Mouse (Mus musculus): Measurements from ENCODE around the gene Pter.

Gene Pter

GRCm38 (mm10) chr2:12923804-12924591, at the start of gene Pter:
Gene Pter (plus strand): TSS chr2:12924041.
- DNase-seq (ENCODE audit: low spot score), result peak; percentile 54

- DNase-seq (ENCODE audit: low spot score), result no peak
These were observed 49.6 kb upstream of the Pter start for GRCm38 (mm10) chr2:12874232-12874631.

- no peak for DNase-seq (ENCODE audit: low spot score)
These were observed 44.3 kb upstream of the Pter start for GRCm38 (mm10) chr2:12879492-12879891.

GRCm38 (mm10) chr2:12881009-12881408, 42.8 kb upstream of the Pter start:
- no peak for DNase-seq (ENCODE audit: low spot score)

- DNase-seq (ENCODE audit: low spot score), result no peak
These were observed 40.4 kb upstream of the Pter start for GRCm38 (mm10) chr2:12883276-12883914.

- DNase-seq (ENCODE audit: low spot score), result no peak
These were observed 36.8 kb upstream of the Pter start for GRCm38 (mm10) chr2:12887015-12887414.

- DNase-seq (ENCODE audit: low spot score), result no peak
These were observed 18.1 kb upstream of the Pter start for GRCm38 (mm10) chr2:12905786-12906185.

GRCm38 (mm10) chr2:12925643-12926042, 1.8 kb downstream of the Pter start:
- DNase-seq (ENCODE audit: low spot score), result no peak

GRCm38 (mm10) chr2:12930338-12930737, 6.5 kb downstream of the Pter start:
- DNase-seq (ENCODE audit: low spot score), result no peak

GRCm38 (mm10) chr2:12933905-12934304, 10.1 kb downstream of the Pter start:
- no peak for DNase-seq (ENCODE audit: low spot score)

GRCm38 (mm10) chr2:12935286-12935685, 11.4 kb downstream of the Pter start:
- DNase-seq (ENCODE audit: low spot score), result no peak

GRCm38 (mm10) chr2:12937461-12938217, 13.8 kb downstream of the Pter start:
- DNase-seq (ENCODE audit: low spot score), result no peak

GRCm38 (mm10) chr2:12938641-12939040, 14.8 kb downstream of the Pter start:
- DNase-seq (ENCODE audit: low spot score), result no peak

GRCm38 (mm10) chr2:12956703-12957424, 33.0 kb downstream of the Pter start:
- DNase-seq (ENCODE audit: low spot score), result no peak

- DNase-seq (ENCODE audit: low spot score), result no peak
These were observed 46.3 kb downstream of the Pter start for GRCm38 (mm10) chr2:12970049-12970724.

- DNase-seq (ENCODE audit: low spot score), result no peak
These were observed 49.9 kb downstream of the Pter start for GRCm38 (mm10) chr2:12973752-12974151.

- DNase-seq (ENCODE audit: low spot score), result no peak
These were observed 53.5 kb downstream of the Pter start for GRCm38 (mm10) chr2:12977367-12977766.

- no peak for DNase-seq (ENCODE audit: low spot score)
These were observed 54.9 kb downstream of the Pter start for GRCm38 (mm10) chr2:12978771-12979170.

GRCm38 (mm10) chr2:12984901-12985732, 61.3 kb downstream of the Pter start:
- DNase-seq (ENCODE audit: low spot score), result no peak

- DNase-seq (ENCODE audit: low spot score), result no peak
These were observed 76.2 kb downstream of the Pter start for GRCm38 (mm10) chr2:13000026-13000425.

GRCm38 (mm10) chr2:13008433-13008832, 84.6 kb downstream of the Pter start:
- no peak for DNase-seq (ENCODE audit: low spot score)

All from T-cell, adult 2 months (primary cell).